Mouse (Mus musculus): ENCODE measurements at regions not wholly inside any gene's neighbourhood (a gene's known extent, or its start where the extent isn't known, plus 50 kb on each side); places are given as distances from the start of the nearest gene placed in this dataset.

DNA sequence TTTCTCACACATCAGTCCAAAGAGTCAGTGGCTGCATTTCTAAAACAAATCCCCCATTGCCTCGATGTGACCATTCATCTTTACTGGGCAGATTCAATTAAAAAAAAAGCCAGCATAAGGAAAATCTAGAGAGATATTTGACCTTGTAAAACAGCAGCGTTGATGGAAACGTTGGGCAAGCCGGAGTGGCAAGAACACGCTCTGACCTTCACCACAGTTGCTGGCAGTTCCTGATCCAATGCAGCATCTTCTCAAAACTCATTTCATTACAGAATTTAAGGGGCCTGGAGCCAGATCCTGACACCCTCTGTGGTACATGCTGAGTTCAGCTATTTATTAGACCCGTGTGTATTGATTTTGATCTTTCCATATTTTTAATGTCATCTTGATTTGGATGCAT is 225.7 kb upstream of the Rnd3 start:
- TF ChIP-seq CTCF (IDR thresholded peaks at IDR 0.05; ENCODE audit: low read depth, low read length), result no peak
- TF ChIP-seq POLR2A (IDR thresholded peaks at IDR 0.05; ENCODE audit: extremely low read depth, insufficient read depth, low read length), result no peak

Measured in liver, adult 2 months (tissue).